Mouse (Mus musculus) spleen, postnatal 4 days (tissue): ENCODE results near the gene Igtp.
"Not testable (repeated sequence)": the region's sequence is repeated elsewhere in the genome, so short reads cannot be mapped to it uniquely, and the experiment has no call there.

Experiments used
- DNase-seq, 2 experiments: peaks; one replicate each; pipeline ENCODE4 v3.0.0; 2022; ENCODE audit warnings: low spot score in 2 of 2

Gene Igtp

GRCm38 (mm10) chr11:58213673-58214342 is 14.5 kb downstream of the Igtp start:
- no peak for DNase-seq

GRCm38 (mm10) chr11:58214391-58215048 is 15.2 kb downstream of the Igtp start:
- peak; percentile 89 to 91 for DNase-seq

GRCm38 (mm10) chr11:58215049-58215430 is 15.7 kb downstream of the Igtp start:
- DNase-seq, result not testable (repeated sequence)

- DNase-seq, result no peak
These were observed 16.5 kb downstream of the Igtp start for GRCm38 (mm10) chr11:58215814-58216213.

- no peak for DNase-seq
These were observed 17.5 kb downstream of the Igtp start for GRCm38 (mm10) chr11:58216823-58217222.

GRCm38 (mm10) chr11:58223751-58224150 is 24.4 kb downstream of the Igtp start:
- DNase-seq, result no peak

GRCm38 (mm10) chr11:58224313-58224712 is 25.0 kb downstream of the Igtp start:
- DNase-seq, result peak; percentile 52 to 74

- DNase-seq, result not testable (repeated sequence)
These were observed 25.5 kb downstream of the Igtp start for GRCm38 (mm10) chr11:58224872-58225271.

- DNase-seq, result peak; percentile 60 to 87
These were observed 26.3 kb downstream of the Igtp start for GRCm38 (mm10) chr11:58225655-58226054.

- no peak for DNase-seq
These were observed 27.1 kb downstream of the Igtp start for GRCm38 (mm10) chr11:58226425-58226824.

GRCm38 (mm10) chr11:58228021-58228420 is 28.7 kb downstream of the Igtp start:
- DNase-seq, result not testable (repeated sequence)

- no peak for DNase-seq
These were observed 31.1 kb downstream of the Igtp start for GRCm38 (mm10) chr11:58230396-58230910.

GRCm38 (mm10) chr11:58231156-58231555 is 31.8 kb downstream of the Igtp start:
- DNase-seq, result no peak

GRCm38 (mm10) chr11:58234551-58234950 is 35.2 kb downstream of the Igtp start:
- DNase-seq, result not testable (repeated sequence)

GRCm38 (mm10) chr11:58235152-58235551 is 35.8 kb downstream of the Igtp start:
- peak; percentile 46 to 73 for DNase-seq

GRCm38 (mm10) chr11:58238840-58239791 is 39.8 kb downstream of the Igtp start:
- peak; percentile 54 to 70 for DNase-seq

GRCm38 (mm10) chr11:58247294-58247693 is 47.9 kb downstream of the Igtp start:
- DNase-seq, result no peak

- DNase-seq, result no peak
These were observed 50.0 kb downstream of the Igtp start for GRCm38 (mm10) chr11:58249203-58249981.

GRCm38 (mm10) chr11:58250550-58250949 is 51.2 kb downstream of the Igtp start:
- DNase-seq, result no peak

GRCm38 (mm10) chr11:58254411-58254810 is 55.1 kb downstream of the Igtp start:
- DNase-seq, result no peak
